Mouse (Mus musculus): ENCODE results near the gene Dnaja3.

DNA sequence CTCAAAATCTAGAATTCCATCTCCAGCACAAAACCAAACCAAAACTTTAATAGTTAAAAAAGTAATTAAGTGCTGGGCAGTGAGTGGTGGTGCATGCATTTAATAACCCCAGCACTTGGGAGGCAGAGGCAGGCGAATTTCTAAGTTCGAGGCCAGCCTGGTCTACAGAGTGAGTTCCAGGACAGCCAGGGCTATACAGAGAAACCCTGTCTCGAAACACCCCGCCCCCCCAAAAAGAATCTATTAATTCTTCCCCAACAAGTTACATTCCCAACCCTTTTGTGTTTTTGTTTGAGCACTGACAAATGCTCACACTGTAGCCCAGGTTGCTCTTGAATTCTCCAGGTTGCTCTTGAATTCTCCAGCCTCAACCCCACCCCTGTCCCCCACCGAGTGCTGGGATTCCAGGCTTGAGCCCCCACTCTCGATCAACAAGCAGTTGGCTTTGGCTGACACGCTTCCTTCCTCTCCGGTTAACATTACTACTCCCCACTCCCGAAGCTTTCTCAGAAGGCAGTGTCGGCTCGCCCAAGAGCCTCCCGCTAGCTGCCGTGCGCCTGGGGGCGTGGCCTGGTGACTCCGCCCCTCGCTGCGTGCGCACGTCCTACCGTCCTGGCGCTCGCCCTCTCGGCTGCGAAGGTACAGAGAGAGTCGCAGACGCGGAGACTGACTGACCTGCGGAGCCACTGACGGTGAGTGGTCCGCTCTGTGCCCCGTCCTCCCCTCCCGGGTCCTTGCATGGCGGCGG lies 86.2 kb downstream of the Dnaja3 start, which contains the start of gene Hmox2:
- TF ChIP-seq CTCF (IDR thresholded peaks at IDR 0.05; ENCODE audit: low read depth, low read length) (no peak), GATA1 (IDR thresholded peaks at IDR 0.05; ENCODE audit: borderline replicate concordance, low read length) (no peak), POLR2AphosphoS5 (IDR thresholded peaks at IDR 0.05; ENCODE audit: insufficient replicate concordance, low read depth, low read length) (no peak)

Measured in G1E (cell line).